Mouse (Mus musculus) cerebellum, adult 11 months (tissue): ENCODE data around the gene Glrx2.
"Not testable (repeated sequence)": the region's sequence is repeated elsewhere in the genome, so short reads cannot be mapped to it uniquely, and the experiment has no call there.

Experiments used
- DNase-seq: peaks from one replicate; pipeline ENCODE4 v3.0.0; 2022

Gene Glrx2

GRCm38 (mm10) chr1:143716038-143716437 is at the start of gene Glrx2:
Gene Glrx2 (plus strand): TSS chr1:143716338.
- not testable (repeated sequence) for DNase-seq

- no peak for DNase-seq
Measured at GRCm38 (mm10) chr1:143675734-143676361, 40.3 kb upstream of the Glrx2 start.

- DNase-seq = peak; percentile 72
Measured at GRCm38 (mm10) chr1:143681108-143681507, 35.0 kb upstream of the Glrx2 start.

DNA sequence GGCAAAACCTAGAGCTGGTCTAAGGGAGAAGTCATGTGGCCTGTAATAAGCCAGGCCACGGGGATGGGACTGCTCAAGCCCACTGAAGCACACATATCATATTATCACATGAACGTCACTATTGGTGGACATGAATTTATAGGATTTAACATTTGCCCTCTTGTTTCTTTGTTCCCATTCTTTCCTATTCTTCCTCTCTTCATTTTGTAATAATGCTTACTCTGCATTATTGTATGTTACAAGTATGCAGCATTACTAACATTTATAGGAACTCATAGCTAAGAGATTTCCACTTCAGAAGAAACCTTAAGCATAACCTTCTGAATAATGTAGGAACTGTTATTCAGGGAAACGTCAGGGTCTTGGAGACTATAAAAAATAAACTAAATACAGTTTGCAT is 31.3 kb upstream of the Glrx2 start:
- DNase-seq = no peak

GRCm38 (mm10) chr1:143701736-143702135 is 14.4 kb upstream of the Glrx2 start:
- DNase-seq = no peak

GRCm38 (mm10) chr1:143702141-143702740 is 13.9 kb upstream of the Glrx2 start:
- peak; percentile 39 for DNase-seq

DNA sequence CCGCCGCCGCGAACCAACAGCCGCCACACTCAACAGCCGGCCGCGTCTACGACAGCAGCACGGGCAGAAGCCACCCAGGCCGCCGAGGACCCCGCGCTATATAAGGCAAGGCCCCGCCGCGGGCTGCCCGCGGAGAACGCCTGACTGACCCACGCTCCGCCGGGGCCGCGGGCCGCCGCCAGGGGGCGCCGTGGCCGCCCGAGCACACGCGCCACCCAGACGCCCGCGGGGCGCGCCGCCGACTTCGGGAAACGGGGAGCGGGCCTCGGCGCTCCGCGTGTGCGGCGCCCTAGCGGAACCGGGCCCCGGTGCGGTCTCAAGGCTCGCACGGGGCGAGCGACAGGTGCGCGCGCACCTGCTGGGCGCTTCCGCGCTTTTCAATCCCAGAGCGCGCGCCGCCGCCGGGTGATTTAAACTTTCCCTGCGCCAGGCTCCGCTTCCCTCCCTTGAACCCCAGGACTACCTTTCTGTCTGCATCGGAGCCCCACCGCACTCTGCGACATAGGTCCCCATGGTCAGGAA is 13.3 kb upstream of the Glrx2 start, which contains the start of gene Cdc73:
Gene Cdc73, minus strand, starts transcription at position 153 of the 522 bp plus-strand sequence.
- DNase-seq = peak; percentile 91

GRCm38 (mm10) chr1:143707006-143707405 is 9.1 kb upstream of the Glrx2 start:
- DNase-seq = no peak

DNA sequence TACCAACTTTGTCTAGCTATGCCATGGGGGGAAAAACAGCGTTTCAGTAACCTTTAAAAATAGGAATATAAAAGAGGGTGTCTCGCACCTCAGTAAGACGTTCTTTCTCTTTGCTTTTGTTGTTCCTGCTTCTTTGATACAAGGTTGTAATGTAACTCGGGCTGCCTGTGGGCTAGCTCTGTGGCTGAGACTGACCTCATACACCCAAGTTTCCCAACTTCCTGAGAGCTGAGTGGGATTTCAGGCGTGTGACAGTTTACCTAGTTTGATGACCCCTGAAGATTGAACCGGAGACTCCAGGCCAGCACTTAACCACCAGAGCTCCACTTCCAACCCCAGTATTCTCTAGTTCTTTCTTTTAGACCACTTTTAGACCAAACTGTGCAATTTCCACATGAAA is 7.8 kb upstream of the Glrx2 start:
- DNase-seq = no peak

GRCm38 (mm10) chr1:143709966-143710626 is 6.0 kb upstream of the Glrx2 start:
- no peak for DNase-seq

DNA sequence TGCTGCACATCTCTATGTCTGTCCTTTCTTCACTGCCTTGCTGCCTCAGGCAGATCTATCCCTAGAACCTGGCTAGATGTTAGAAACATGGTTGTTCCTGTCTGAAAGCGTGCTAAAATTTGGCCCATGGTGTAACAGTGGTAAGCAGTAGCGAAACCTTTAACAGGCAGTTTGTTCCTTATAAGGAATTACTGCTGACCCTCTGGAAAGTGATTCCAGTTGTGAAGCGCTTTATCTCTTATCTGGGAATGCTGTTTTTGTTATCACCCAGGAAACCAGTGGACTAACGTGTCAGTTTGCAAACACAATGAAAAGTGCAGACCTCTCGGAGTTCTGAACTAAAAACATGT is 5.5 kb upstream of the Glrx2 start:
- DNase-seq = no peak

DNA sequence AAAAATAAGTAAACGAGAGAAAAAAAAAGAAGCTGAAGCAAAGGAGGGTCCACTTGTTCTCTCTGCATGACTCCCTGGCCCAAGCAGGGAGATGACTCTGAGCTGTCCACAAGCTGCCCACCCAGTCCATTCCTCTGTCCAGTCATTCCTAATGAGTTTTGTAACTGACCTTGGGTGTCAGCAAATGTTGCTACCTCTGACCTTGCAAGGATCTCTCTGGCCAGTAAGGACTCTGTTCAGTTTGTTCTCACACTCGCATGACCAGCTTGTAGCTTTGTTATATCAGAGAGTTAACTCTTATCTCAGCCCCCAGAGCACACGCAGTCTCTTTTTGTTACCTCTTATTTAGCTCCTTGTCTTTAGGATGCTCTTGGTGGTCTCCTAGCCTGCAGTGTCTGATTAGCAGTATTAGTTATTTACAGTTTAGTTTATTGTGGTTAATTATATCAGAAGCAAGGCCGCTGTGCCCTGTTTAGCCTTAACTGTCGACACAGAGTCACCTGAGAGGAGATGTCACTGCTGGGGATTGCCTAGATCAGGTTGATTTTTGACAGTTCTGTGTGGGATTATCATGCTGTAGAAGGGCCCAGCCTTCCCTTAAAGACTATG is 8.4 kb downstream of the Glrx2 start:
- no peak for DNase-seq

GRCm38 (mm10) chr1:143727701-143728445 is 11.7 kb downstream of the Glrx2 start:
- DNase-seq = no peak

DNA sequence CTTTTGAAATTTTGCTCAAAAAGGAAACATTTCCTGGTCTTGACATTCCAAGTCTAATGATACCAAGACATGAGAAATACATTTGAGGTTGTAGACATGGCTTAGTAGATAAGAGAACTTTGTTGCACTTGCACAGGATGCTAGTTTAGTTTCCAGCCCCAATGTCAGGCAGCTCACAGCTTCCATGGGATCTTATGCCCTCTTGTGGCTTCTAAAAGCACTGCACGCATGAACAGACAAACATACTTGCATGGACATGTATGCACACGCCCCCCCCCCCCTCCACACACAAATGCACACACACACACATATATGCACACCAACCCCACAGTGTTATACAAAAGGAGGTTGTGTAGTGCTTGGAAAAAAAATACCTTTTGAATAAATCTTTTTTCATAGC is 14.8 kb downstream of the Glrx2 start:
- DNase-seq = no peak

DNA sequence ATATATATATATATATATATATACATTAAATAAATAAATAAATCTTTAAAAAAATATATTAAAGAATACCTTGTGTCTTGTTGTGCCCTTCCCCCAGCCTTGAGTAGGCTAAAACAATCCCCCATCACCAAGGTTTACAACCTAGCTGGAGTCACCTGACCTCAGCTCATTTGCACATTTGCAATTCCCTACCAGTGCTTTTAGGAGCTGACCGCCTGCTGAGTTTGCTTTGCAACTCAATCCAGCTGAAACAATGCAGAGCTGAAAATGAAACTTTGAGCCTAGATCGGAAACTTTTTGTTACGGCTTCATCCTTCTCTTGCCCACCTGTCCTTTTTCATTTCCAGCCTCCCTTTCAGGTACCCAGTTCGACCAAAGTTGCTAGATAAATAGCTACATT is 15.6 kb downstream of the Glrx2 start:
- no peak for DNase-seq

DNA sequence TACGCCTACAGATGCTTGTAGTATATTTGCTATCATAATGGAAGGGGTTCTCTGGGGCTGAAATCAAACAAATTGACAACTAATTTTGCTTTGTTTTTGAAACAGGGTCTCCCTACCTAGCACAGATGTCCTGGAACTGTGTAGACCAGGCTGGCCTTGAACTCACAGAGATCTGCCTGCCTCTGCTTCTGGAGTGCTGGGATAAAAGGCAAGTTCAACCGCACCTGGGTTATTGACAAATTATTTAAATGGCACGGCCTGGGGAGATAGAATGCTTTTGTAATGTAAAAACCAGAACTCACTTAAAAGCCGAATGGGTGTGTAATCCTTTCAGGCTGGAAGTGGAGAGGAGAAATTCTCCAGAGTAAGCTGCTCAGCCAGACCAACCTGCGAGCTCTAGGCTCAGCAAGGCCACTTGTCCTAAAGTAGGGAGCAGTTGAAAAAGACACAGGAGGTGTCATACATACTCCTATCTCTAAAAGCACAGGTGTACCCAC is 17.8 kb downstream of the Glrx2 start:
- DNase-seq = no peak

GRCm38 (mm10) chr1:143738811-143739210 is 22.7 kb downstream of the Glrx2 start:
- DNase-seq = no peak

- DNase-seq = peak; percentile 94
Measured at GRCm38 (mm10) chr1:143739361-143740350, 23.5 kb downstream of the Glrx2 start.

DNA sequence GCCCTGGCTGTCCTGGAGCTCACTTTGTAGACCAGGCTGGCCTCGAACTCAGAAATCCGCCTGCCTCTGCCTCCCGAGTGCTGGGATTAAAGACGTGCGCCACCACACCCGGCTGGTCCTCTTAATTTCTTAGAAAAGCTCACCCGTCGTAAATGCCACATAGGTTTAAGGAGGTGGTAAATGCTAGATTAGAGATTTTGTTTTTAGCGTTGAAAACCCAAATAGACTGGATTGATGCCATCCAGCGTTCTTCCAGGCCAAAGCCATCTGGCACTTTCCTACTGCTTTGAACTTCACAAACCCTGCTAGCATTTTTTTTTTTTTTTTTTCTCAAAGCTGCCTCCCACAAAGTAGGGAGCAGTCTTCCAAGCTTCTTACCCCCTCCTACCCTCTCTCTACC is 24.4 kb downstream of the Glrx2 start:
- DNase-seq = no peak

- no peak for DNase-seq
Measured at GRCm38 (mm10) chr1:143741331-143741730, 25.2 kb downstream of the Glrx2 start.

DNA sequence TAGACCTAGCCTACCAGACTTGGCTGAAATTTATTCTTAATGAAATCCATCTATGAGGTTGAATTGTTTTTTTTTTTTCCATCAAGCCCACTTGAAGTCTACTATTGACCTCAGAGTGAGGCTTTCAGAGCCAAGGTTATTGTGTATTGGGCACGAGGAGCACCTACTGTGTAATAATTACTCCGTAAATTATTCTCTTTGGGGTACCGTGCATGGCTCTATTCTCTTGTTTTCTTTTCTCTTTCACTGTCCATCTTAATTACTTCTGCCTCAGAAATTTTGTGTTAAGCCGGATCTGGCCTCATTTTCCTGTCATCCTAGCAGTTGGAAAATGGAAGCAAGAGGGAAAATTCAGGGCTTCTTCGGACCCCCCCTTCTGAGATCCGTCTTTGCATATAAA is 26.0 kb downstream of the Glrx2 start:
- DNase-seq = no peak

GRCm38 (mm10) chr1:143745871-143746270 is 29.7 kb downstream of the Glrx2 start:
- no peak for DNase-seq
